Mouse (Mus musculus) stomach, embryonic 15.5 days (tissue): Measurements from ENCODE around the gene Dpep3. TPM values are rescaled to one million over a fixed set of nuclear protein-coding genes. Genes with fewer than 3 reads are reported as not detected.
A peak's percentile ranks its signal among the peaks of the same experiment; 100 is the strongest.
"Not testable (repeated sequence)": the region's sequence is repeated elsewhere in the genome, so short reads cannot be mapped to it uniquely, and the experiment has no call there.

Experiments
- ATAC-seq: fragments of 200-750 bp; cut with Nextera tagmentation; 2 replicates; pipeline ENCODE4 v1.8.0; 2017; ENCODE audit warnings: low read depth, moderate number of reproducible peaks, moderate TSS enrichment; ENCODE audit not compliant: insufficient read depth, low FRiP score
- H3K27ac ChIP-seq: fragments of 300-500 bp; sonication (generic); 2 replicates; pipeline ENCODE4 v1.5.1; 2015; ENCODE audit warnings: mild to moderate bottlenecking, inconsistent platforms
- H3K27me3 ChIP-seq: fragments of 300-500 bp; sonication (generic); replicated peaks from 2 replicates; pipeline ENCODE4 v1.6.1; 2015; ENCODE audit warnings: inconsistent platforms
- H3K36me3 ChIP-seq: fragments of 300-500 bp; sonication (generic); 2 replicates; pipeline ENCODE4 v1.6.1; 2015; ENCODE audit warnings: inconsistent platforms
- H3K4me1 ChIP-seq: fragments of 300-500 bp; sonication (generic); 2 replicates; pipeline ENCODE4 v1.6.1; 2015; ENCODE audit warnings: inconsistent platforms
- H3K4me2 ChIP-seq: fragments of 300-500 bp; sonication (generic); 2 replicates; pipeline ENCODE4 v1.6.1; 2015; ENCODE audit warnings: mild to moderate bottlenecking, inconsistent platforms
- H3K4me3 ChIP-seq: fragments of 300-500 bp; sonication (generic); replicated peaks from 2 replicates; pipeline ENCODE4 v1.5.1; 2015; ENCODE audit warnings: inconsistent platforms
- H3K9ac ChIP-seq: fragments of 300-500 bp; sonication (generic); 2 replicates; pipeline ENCODE4 v1.6.1; 2015; ENCODE audit warnings: inconsistent platforms
- H3K9me3 ChIP-seq: fragments of 300-500 bp; sonication (generic); 2 replicates; pipeline ENCODE4 v1.6.1; 2016; ENCODE audit warnings: inconsistent platforms
- WGBS: fragments of 180-500 bp; shearing (Covaris S2); methylation state at CpG from one replicate; pipeline ENCODE4 v1.1.7; 2015; 5-methylcytosine and 5-hydroxymethylcytosine counted together
- polyA plus RNA-seq: library from polyadenylated mRNA; unstranded; fragments of >200 nt; fragmentation: Nextera tagmentation; extraction: Ambion mirVana; gene quantifications from 2 replicates; pipeline ENCODE4 v1.2.1, GENCODE M21; 2015

Dpep3 gene
- polyA plus RNA-seq, result not detected in 2 replicates

- Histone ChIP-seq H3K9me3 (no peaks in the 10 kb centered on the region), H3K27ac (no peak within 1 kb of the TSS), H3K9ac (no peak within 1 kb of the TSS), H3K4me2 (no peak within 1 kb of the TSS), H3K4me3 (no peak within 1 kb of the TSS), H3K36me3 (no peaks in the 10 kb centered on the region), H3K4me1 (no peaks in the 10 kb centered on the region), H3K27me3 (no peaks in the 10 kb centered on the region)
- ATAC-seq, result no peak
- WGBS, result 91% methylated on average over 15 of the region's 15 CpGs
Measured at GRCm38 (mm10) chr8:105979325-105979724, at the start of gene Dpep3. Dpep3 (minus strand) TSS chr8:105979429.

- Histone ChIP-seq H3K36me3 (peaks cover 9% of the 10 kb centered on the region; the same call in 1 of the 2 replicates), H3K4me1 (no peaks in the 10 kb centered on the region), H3K4me3 (no peak overlapping the region), H3K9ac (no peak overlapping the region), H3K4me2 (no peak overlapping the region), H3K9me3 (no peaks in the 10 kb centered on the region), H3K27me3 (no peaks in the 10 kb centered on the region), H3K27ac (no peak overlapping the region)
- ATAC-seq, result no peak
Measured at GRCm38 (mm10) chr8:106022483-106022882, 43.3 kb upstream of the Dpep3 start.

- Histone ChIP-seq H3K4me3 (no peak overlapping the region), H3K27ac (no peak overlapping the region), H3K36me3 (0 out of 2 replicates have a peak, but pooled peaks cover 6% of the 10 kb centered on the region), H3K27me3 (no peaks in the 10 kb centered on the region), H3K9me3 (no peaks in the 10 kb centered on the region), H3K4me1 (no peaks in the 10 kb centered on the region), H3K9ac (no peak overlapping the region), H3K4me2 (no peak overlapping the region)
- no peak for ATAC-seq
- 83% methylated on average over 3 of the region's 3 CpGs for WGBS
Measured at GRCm38 (mm10) chr8:106018039-106018438, 38.8 kb upstream of the Dpep3 start.

- Histone ChIP-seq H3K9me3 (no peaks in the 10 kb centered on the region), H3K27me3 (no peaks in the 10 kb centered on the region), H3K9ac (no peak overlapping the region), H3K4me1 (no peaks in the 10 kb centered on the region), H3K4me3 (no peak overlapping the region), H3K27ac (no peak overlapping the region), H3K36me3 (0 out of 2 replicates have a peak, but pooled peaks cover 6% of the 10 kb centered on the region), H3K4me2 (no peak overlapping the region)
- 85% methylated on average over 7 of the region's 7 CpGs for WGBS
- ATAC-seq, result no peak
Measured at GRCm38 (mm10) chr8:106017130-106017529, 37.9 kb upstream of the Dpep3 start.

GRCm38 (mm10) chr8:106016284-106016683, 37.1 kb upstream of the Dpep3 start:
- H3K9me3 ChIP-seq, result no peaks in the 10 kb centered on the region
- ATAC-seq, result no peak
- H3K27ac ChIP-seq, result no peak overlapping the region
- no peak overlapping the region for H3K4me2 ChIP-seq
- H3K4me3 ChIP-seq, result no peak overlapping the region
- no peak overlapping the region for H3K9ac ChIP-seq
- no peaks in the 10 kb centered on the region for H3K4me1 ChIP-seq
- WGBS, result 88% methylated on average over 6 of the region's 6 CpGs
- H3K36me3 ChIP-seq, result 0 out of 2 replicates have a peak, but pooled peaks cover 6% of the 10 kb centered on the region
- no peaks in the 10 kb centered on the region for H3K27me3 ChIP-seq

GRCm38 (mm10) chr8:106012203-106012602, 33.0 kb upstream of the Dpep3 start:
- not testable (repeated sequence) for H3K36me3 ChIP-seq, H3K9ac ChIP-seq, H3K27me3 ChIP-seq, H3K9me3 ChIP-seq, ATAC-seq, H3K27ac ChIP-seq
- peak overlapping the region; percentile 96 for H3K4me2 ChIP-seq
- peaks cover 12% of the 10 kb centered on the region; the same call in 1 of the 2 replicates for H3K4me1 ChIP-seq
- 74% methylated on average over 8 of the region's 8 CpGs for WGBS
- peak overlapping the region; percentile 79 for H3K4me3 ChIP-seq

- Histone ChIP-seq H3K27me3 (no peaks in the 10 kb centered on the region), H3K36me3 (0 out of 2 replicates have a peak, but pooled peaks cover 2% of the 10 kb centered on the region), H3K9me3 (no peaks in the 10 kb centered on the region), H3K9ac (peak within 1 kb of the TSS; percentile 66), H3K4me2 (peak within 1 kb of the TSS; percentile 96), H3K4me1 (peaks cover 12% of the 10 kb centered on the region; the same call in 1 of the 2 replicates), H3K27ac (peak within 1 kb of the TSS; percentile 52), H3K4me3 (peak within 1 kb of the TSS; percentile 79)
- 3% methylated on average over 6 of the region's 6 CpGs for WGBS
- ATAC-seq, result no peak
Measured at GRCm38 (mm10) chr8:106011643-106011986, 32.4 kb upstream of the Dpep3 start, which contains the start of gene Ddx28. Ddx28 (minus strand) TSS chr8:106011882.

- Histone ChIP-seq H3K36me3 (no peaks in the 10 kb centered on the region), H3K9ac (peak overlapping the region; percentile 66), H3K4me2 (peak overlapping the region; percentile 96), H3K27ac (peak overlapping the region; percentile 52), H3K27me3 (no peaks in the 10 kb centered on the region), H3K9me3 (no peaks in the 10 kb centered on the region), H3K4me1 (peaks cover 12% of the 10 kb centered on the region; the same call in 1 of the 2 replicates), H3K4me3 (peak overlapping the region; percentile 79)
- WGBS, result 1% methylated on average over 74 of the region's 74 CpGs
- ATAC-seq, result peak; percentile 94
Measured at GRCm38 (mm10) chr8:106010748-106011642, 31.8 kb upstream of the Dpep3 start.

GRCm38 (mm10) chr8:106007891-106008290, 28.7 kb upstream of the Dpep3 start:
- whole genome bisulfite sequencing, result 71% methylated on average over 3 of the region's 3 CpGs
- not testable (repeated sequence) for ATAC-seq, H3K36me3 ChIP-seq, H3K9me3 ChIP-seq, H3K4me3 ChIP-seq, H3K27me3 ChIP-seq, H3K27ac ChIP-seq, H3K9ac ChIP-seq, H3K4me2 ChIP-seq
- H3K4me1 ChIP-seq, result peaks cover 12% of the 10 kb centered on the region; the same call in 1 of the 2 replicates

- H3K9ac ChIP-seq, result no peak overlapping the region
- no peaks in the 10 kb centered on the region for H3K9me3 ChIP-seq
- 78% methylated on average over 3 of the region's 3 CpGs for WGBS
- no peaks in the 10 kb centered on the region for H3K36me3 ChIP-seq
- no peak overlapping the region for H3K27ac ChIP-seq
- no peak overlapping the region for H3K4me2 ChIP-seq
- no peak for ATAC-seq
- H3K4me1 ChIP-seq, result peaks cover 12% of the 10 kb centered on the region; the same call in 1 of the 2 replicates
- H3K4me3 ChIP-seq, result no peak overlapping the region
- no peaks in the 10 kb centered on the region for H3K27me3 ChIP-seq
Measured at GRCm38 (mm10) chr8:106007135-106007534, 27.9 kb upstream of the Dpep3 start.

GRCm38 (mm10) chr8:106006413-106006812, 27.2 kb upstream of the Dpep3 start:
- WGBS, result 84% methylated on average over 4 of the region's 4 CpGs
- Histone ChIP-seq H3K36me3 (no peaks in the 10 kb centered on the region), H3K27ac (no peak overlapping the region), H3K9me3 (no peaks in the 10 kb centered on the region), H3K4me1 (peaks cover 12% of the 10 kb centered on the region; the same call in 1 of the 2 replicates), H3K4me3 (no peak overlapping the region), H3K27me3 (no peaks in the 10 kb centered on the region), H3K4me2 (no peak overlapping the region), H3K9ac (no peak overlapping the region)
- no peak for ATAC-seq

- Histone ChIP-seq H3K9me3 (no peaks in the 10 kb centered on the region), H3K4me1 (peaks cover 12% of the 10 kb centered on the region; the same call in 1 of the 2 replicates), H3K9ac (no peak within 1 kb of the TSS), H3K27me3 (no peaks in the 10 kb centered on the region), H3K4me2 (no peak within 1 kb of the TSS), H3K27ac (no peak within 1 kb of the TSS), H3K4me3 (no peak within 1 kb of the TSS), H3K36me3 (no peaks in the 10 kb centered on the region)
- WGBS, result 73% methylated on average over 4 of the region's 4 CpGs
- no peak for ATAC-seq
Measured at GRCm38 (mm10) chr8:106005875-106006274, 26.6 kb upstream of the Dpep3 start, which contains the start of gene Dpep2nb. Dpep2nb (minus strand) TSS chr8:106005975.
